Mouse (Mus musculus) kidney, adult 9 months (tissue): ENCODE measurements at regions not wholly inside any gene's neighbourhood (a gene's known extent, or its start where the extent isn't known, plus 50 kb on each side); places are given as distances from the start of the nearest gene placed in this dataset.

Experiments used
- DNase-seq: peaks from one replicate; pipeline ENCODE4 v3.0.0; 2022

GRCm38 (mm10) chr5:47522161-47522942 is 460.6 kb upstream of the Slit2 start:
- no peak for DNase-seq

DNA sequence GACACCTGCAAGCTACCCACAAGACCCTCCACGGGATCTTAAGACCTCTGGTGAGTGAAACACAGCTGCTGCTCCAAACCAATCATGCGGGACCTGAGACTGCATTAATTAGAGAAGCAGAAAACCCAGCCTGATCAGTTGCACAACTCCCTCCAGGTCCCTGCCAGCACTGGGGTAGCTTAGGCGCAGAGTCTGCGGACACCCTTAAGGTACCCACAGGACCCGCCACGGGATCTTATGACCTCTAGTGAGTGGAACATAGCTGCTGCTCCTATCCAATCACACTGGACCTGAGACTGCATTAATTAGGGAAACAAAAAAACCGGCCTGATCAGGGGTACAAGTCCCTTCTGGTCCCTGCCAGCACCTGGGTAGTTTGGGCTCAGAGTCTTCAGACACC is 454.3 kb upstream of the Slit2 start:
- no peak for DNase-seq

- DNase-seq, result no peak
Measured at GRCm38 (mm10) chr5:47537532-47537931, 445.4 kb upstream of the Slit2 start.

DNA sequence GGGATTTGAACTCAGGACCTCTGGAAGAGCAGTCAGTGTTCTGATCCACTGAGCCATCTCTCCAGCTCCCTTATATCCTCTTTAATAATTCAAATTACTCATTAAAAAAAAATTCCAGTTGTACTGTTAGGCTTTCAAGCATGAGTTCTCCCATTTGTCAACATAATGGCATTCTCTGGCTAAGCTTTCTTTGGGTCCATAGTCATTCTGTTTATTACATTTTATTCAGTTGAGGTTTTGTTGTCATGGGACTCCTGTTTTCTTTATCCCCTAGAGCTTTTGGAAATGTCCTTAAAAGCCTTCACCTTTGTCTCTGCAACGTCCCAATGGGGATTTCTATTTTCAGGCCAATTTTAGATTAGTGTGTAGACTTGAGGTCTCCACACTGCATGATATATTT is 440.7 kb upstream of the Slit2 start:
- no peak for DNase-seq

- DNase-seq, result no peak
Measured at GRCm38 (mm10) chr5:47556717-47557116, 426.2 kb upstream of the Slit2 start.

GRCm38 (mm10) chr5:47557152-47557800 is 425.7 kb upstream of the Slit2 start:
- DNase-seq, result no peak
